Mouse (Mus musculus): Measurements from ENCODE around the gene Fhod1.
A peak's percentile ranks its signal among the peaks of the same experiment; 100 is the strongest.

The Fhod1 gene

GRCm38 (mm10) chr8:105317941-105318340, 29.8 kb downstream of the Fhod1 start:
- peak; percentile 79 for DNase-seq (ENCODE audit: low read depth, low spot score)

GRCm38 (mm10) chr8:105315073-105315769, 32.5 kb downstream of the Fhod1 start:
- DNase-seq (ENCODE audit: low read depth, low spot score), result no peak

GRCm38 (mm10) chr8:105313622-105314402, 33.9 kb downstream of the Fhod1 start:
- DNase-seq (ENCODE audit: low read depth, low spot score), result no peak

- DNase-seq (ENCODE audit: low read depth, low spot score), result no peak
Measured at GRCm38 (mm10) chr8:105312891-105313481, 34.8 kb downstream of the Fhod1 start.

- no peak for DNase-seq (ENCODE audit: low read depth, low spot score)
Measured at GRCm38 (mm10) chr8:105311718-105312117, 36.0 kb downstream of the Fhod1 start.

- DNase-seq (ENCODE audit: low read depth, low spot score), result no peak
Measured at GRCm38 (mm10) chr8:105310118-105310517, 37.6 kb downstream of the Fhod1 start.

GRCm38 (mm10) chr8:105309142-105309847, 38.5 kb downstream of the Fhod1 start:
- DNase-seq (ENCODE audit: low read depth, low spot score), result no peak

GRCm38 (mm10) chr8:105308428-105308827, 39.3 kb downstream of the Fhod1 start:
- no peak for DNase-seq (ENCODE audit: low read depth, low spot score)

- DNase-seq (ENCODE audit: low read depth, low spot score), result no peak
Measured at GRCm38 (mm10) chr8:105307670-105308069, 40.1 kb downstream of the Fhod1 start.

GRCm38 (mm10) chr8:105306146-105306691, 41.5 kb downstream of the Fhod1 start:
- no peak for DNase-seq (ENCODE audit: low read depth, low spot score)

GRCm38 (mm10) chr8:105305211-105306145, 42.3 kb downstream of the Fhod1 start, which contains the start of gene Elmo3:
Elmo3 (plus strand) TSS chr8:105305601.
- no peak for DNase-seq (ENCODE audit: low read depth, low spot score)

GRCm38 (mm10) chr8:105304325-105305210, 43.2 kb downstream of the Fhod1 start:
- DNase-seq (ENCODE audit: low read depth, low spot score), result peak; percentile 77

GRCm38 (mm10) chr8:105303874-105304273, 43.9 kb downstream of the Fhod1 start:
- no peak for DNase-seq (ENCODE audit: low read depth, low spot score)

- no peak for DNase-seq (ENCODE audit: low read depth, low spot score)
Measured at GRCm38 (mm10) chr8:105303396-105303795, 44.4 kb downstream of the Fhod1 start.

GRCm38 (mm10) chr8:105299962-105300361, 47.8 kb downstream of the Fhod1 start:
- no peak for DNase-seq (ENCODE audit: low read depth, low spot score)

GRCm38 (mm10) chr8:105298351-105299252, 49.2 kb downstream of the Fhod1 start:
- no peak for DNase-seq (ENCODE audit: low read depth, low spot score)

- DNase-seq (ENCODE audit: low read depth, low spot score), result peak; percentile 89
Measured at GRCm38 (mm10) chr8:105297511-105298192, 50.1 kb downstream of the Fhod1 start, which contains the start of gene E2f4. E2f4 (plus strand) TSS chr8:105297663.

All from skeletal muscle tissue, adult 2 months (tissue).